Mouse (Mus musculus): ENCODE results near the gene Nat10. TPM values are rescaled to one million over a fixed set of nuclear protein-coding genes. Genes with fewer than 3 reads are reported as not detected.

Nat10 gene
- polyA plus RNA-seq, 1 experiment from 2014 or later: 20.0 TPM

GRCm38 (mm10) chr2:103751771-103752170 is 9.3 kb downstream of the Nat10 start:
- no peak for ATAC-seq
- peaks cover 35% of the 10 kb centered on the region for H3K36me3 ChIP-seq (ENCODE audit: control insufficient read depth, insufficient read depth, low read length)
- H3K4me1 ChIP-seq (ENCODE audit: control insufficient read depth, insufficient read depth, low read length): no peaks in the 10 kb centered on the region
- H3K4me2 ChIP-seq (ENCODE audit: low read length): no peak overlapping the region
- no peak overlapping the region for H3K4me3 ChIP-seq (ENCODE audit: low read depth, low read length)
- 96% methylated on average over 6 of the region's 6 CpGs for WGBS
- no peak overlapping the region for H3K27ac ChIP-seq (ENCODE audit: low read length)
- no peaks in the 10 kb centered on the region for H3K27me3 ChIP-seq (ENCODE audit: control insufficient read depth, insufficient read depth, low read depth, low read length)
- no peaks in the 10 kb centered on the region for H3K9me3 ChIP-seq (replicated peaks; ENCODE audit: control insufficient read depth, low read length, poor library complexity, severe bottlenecking)
- H3K9ac ChIP-seq (ENCODE audit: low read depth, low read length): no peak overlapping the region

- ATAC-seq: no peak
- H3K27me3 ChIP-seq (ENCODE audit: control insufficient read depth, insufficient read depth, low read depth, low read length): no peaks in the 10 kb centered on the region
- H3K4me3 ChIP-seq (ENCODE audit: low read depth, low read length): no peak overlapping the region
- H3K4me2 ChIP-seq (ENCODE audit: low read length): no peak overlapping the region
- H3K36me3 ChIP-seq (ENCODE audit: control insufficient read depth, insufficient read depth, low read length): peaks cover 32% of the 10 kb centered on the region
- H3K9me3 ChIP-seq (replicated peaks; ENCODE audit: control insufficient read depth, low read length, poor library complexity, severe bottlenecking): no peaks in the 10 kb centered on the region
- H3K9ac ChIP-seq (ENCODE audit: low read depth, low read length): no peak overlapping the region
- WGBS: 95% methylated on average over 3 of the region's 3 CpGs
- no peaks in the 10 kb centered on the region for H3K4me1 ChIP-seq (ENCODE audit: control insufficient read depth, insufficient read depth, low read length)
- no peak overlapping the region for H3K27ac ChIP-seq (ENCODE audit: low read length)
These were observed 12.0 kb downstream of the Nat10 start for GRCm38 (mm10) chr2:103749091-103749490.

- Histone ChIP-seq H3K36me3 (ENCODE audit: control insufficient read depth, insufficient read depth, low read length) (peaks cover 27% of the 10 kb centered on the region), H3K4me3 (ENCODE audit: low read depth, low read length) (no peak overlapping the region), H3K4me1 (ENCODE audit: control insufficient read depth, insufficient read depth, low read length) (no peaks in the 10 kb centered on the region), H3K27ac (ENCODE audit: low read length) (no peak overlapping the region), H3K27me3 (ENCODE audit: control insufficient read depth, insufficient read depth, low read depth, low read length) (no peaks in the 10 kb centered on the region), H3K9ac (ENCODE audit: low read depth, low read length) (no peak overlapping the region), H3K4me2 (ENCODE audit: low read length) (no peak overlapping the region), H3K9me3 (replicated peaks; ENCODE audit: control insufficient read depth, low read length, poor library complexity, severe bottlenecking) (no peaks in the 10 kb centered on the region)
- no peak for ATAC-seq
- WGBS: 95% methylated on average over 9 of the region's 9 CpGs
These were observed 13.2 kb downstream of the Nat10 start for GRCm38 (mm10) chr2:103747891-103748290.

GRCm38 (mm10) chr2:103746761-103747160 is 14.3 kb downstream of the Nat10 start:
- Histone ChIP-seq H3K4me1 (ENCODE audit: control insufficient read depth, insufficient read depth, low read length) (no peaks in the 10 kb centered on the region), H3K9ac (ENCODE audit: low read depth, low read length) (no peak overlapping the region), H3K4me3 (ENCODE audit: low read depth, low read length) (no peak overlapping the region), H3K27me3 (ENCODE audit: control insufficient read depth, insufficient read depth, low read depth, low read length) (no peaks in the 10 kb centered on the region), H3K9me3 (replicated peaks; ENCODE audit: control insufficient read depth, low read length, poor library complexity, severe bottlenecking) (no peaks in the 10 kb centered on the region), H3K27ac (ENCODE audit: low read length) (no peak overlapping the region), H3K36me3 (ENCODE audit: control insufficient read depth, insufficient read depth, low read length) (peaks cover 17% of the 10 kb centered on the region), H3K4me2 (ENCODE audit: low read length) (no peak overlapping the region)
- WGBS: 89% methylated on average over 2 of the region's 2 CpGs
- no peak for ATAC-seq

GRCm38 (mm10) chr2:103746096-103746495 is 15.0 kb downstream of the Nat10 start:
- 90% methylated on average over 2 of the region's 2 CpGs for WGBS
- Histone ChIP-seq H3K4me2 (ENCODE audit: low read length) (no peak overlapping the region), H3K27me3 (ENCODE audit: control insufficient read depth, insufficient read depth, low read depth, low read length) (no peaks in the 10 kb centered on the region), H3K9me3 (replicated peaks; ENCODE audit: control insufficient read depth, low read length, poor library complexity, severe bottlenecking) (no peaks in the 10 kb centered on the region), H3K4me1 (ENCODE audit: control insufficient read depth, insufficient read depth, low read length) (no peaks in the 10 kb centered on the region), H3K27ac (ENCODE audit: low read length) (no peak overlapping the region), H3K4me3 (ENCODE audit: low read depth, low read length) (no peak overlapping the region), H3K9ac (ENCODE audit: low read depth, low read length) (no peak overlapping the region), H3K36me3 (ENCODE audit: control insufficient read depth, insufficient read depth, low read length) (peaks cover 13% of the 10 kb centered on the region; the same call in 1 of the 2 replicates)
- no peak for ATAC-seq

- Histone ChIP-seq H3K27me3 (ENCODE audit: control insufficient read depth, insufficient read depth, low read depth, low read length) (no peaks in the 10 kb centered on the region), H3K9ac (ENCODE audit: low read depth, low read length) (no peak overlapping the region), H3K27ac (ENCODE audit: low read length) (no peak overlapping the region), H3K4me2 (ENCODE audit: low read length) (no peak overlapping the region), H3K4me3 (ENCODE audit: low read depth, low read length) (no peak overlapping the region), H3K9me3 (replicated peaks; ENCODE audit: control insufficient read depth, low read length, poor library complexity, severe bottlenecking) (no peaks in the 10 kb centered on the region), H3K4me1 (ENCODE audit: control insufficient read depth, insufficient read depth, low read length) (no peaks in the 10 kb centered on the region), H3K36me3 (ENCODE audit: control insufficient read depth, insufficient read depth, low read length) (peaks cover 11% of the 10 kb centered on the region; the same call in 1 of the 2 replicates)
- WGBS: 87% methylated on average over 5 of the region's 5 CpGs
- ATAC-seq: no peak
These were observed 15.6 kb downstream of the Nat10 start for GRCm38 (mm10) chr2:103745481-103745880.

- H3K4me3 ChIP-seq (ENCODE audit: low read depth, low read length): no peak overlapping the region
- no peaks in the 10 kb centered on the region for H3K27me3 ChIP-seq (ENCODE audit: control insufficient read depth, insufficient read depth, low read depth, low read length)
- WGBS: 83% methylated on average over 7 of the region's 7 CpGs
- no peaks in the 10 kb centered on the region for H3K9me3 ChIP-seq (replicated peaks; ENCODE audit: control insufficient read depth, low read length, poor library complexity, severe bottlenecking)
- H3K9ac ChIP-seq (ENCODE audit: low read depth, low read length): no peak overlapping the region
- no peak overlapping the region for H3K27ac ChIP-seq (ENCODE audit: low read length)
- H3K4me1 ChIP-seq (ENCODE audit: control insufficient read depth, insufficient read depth, low read length): no peaks in the 10 kb centered on the region
- H3K4me2 ChIP-seq (ENCODE audit: low read length): no peak overlapping the region
- peak; percentile 51; the same call in 1 of the 2 replicates for ATAC-seq
- H3K36me3 ChIP-seq (ENCODE audit: control insufficient read depth, insufficient read depth, low read length): peaks cover 15% of the 10 kb centered on the region; the same call in 1 of the 2 replicates
These were observed 17.1 kb downstream of the Nat10 start for GRCm38 (mm10) chr2:103743988-103744387.

GRCm38 (mm10) chr2:103743536-103743935 is 17.5 kb downstream of the Nat10 start:
- Histone ChIP-seq H3K4me1 (ENCODE audit: control insufficient read depth, insufficient read depth, low read length) (no peaks in the 10 kb centered on the region), H3K27ac (ENCODE audit: low read length) (no peak overlapping the region), H3K36me3 (ENCODE audit: control insufficient read depth, insufficient read depth, low read length) (peaks cover 17% of the 10 kb centered on the region; the same call in 1 of the 2 replicates), H3K4me3 (ENCODE audit: low read depth, low read length) (no peak overlapping the region), H3K9me3 (replicated peaks; ENCODE audit: control insufficient read depth, low read length, poor library complexity, severe bottlenecking) (no peaks in the 10 kb centered on the region), H3K27me3 (ENCODE audit: control insufficient read depth, insufficient read depth, low read depth, low read length) (no peaks in the 10 kb centered on the region), H3K9ac (ENCODE audit: low read depth, low read length) (no peak overlapping the region), H3K4me2 (ENCODE audit: low read length) (no peak overlapping the region)
- no peak for ATAC-seq
- 94% methylated on average over 2 of the region's 2 CpGs for WGBS

GRCm38 (mm10) chr2:103742821-103743220 is 18.2 kb downstream of the Nat10 start:
- H3K27me3 ChIP-seq (ENCODE audit: control insufficient read depth, insufficient read depth, low read depth, low read length): no peaks in the 10 kb centered on the region
- peaks cover 14% of the 10 kb centered on the region; the same call in 1 of the 2 replicates for H3K36me3 ChIP-seq (ENCODE audit: control insufficient read depth, insufficient read depth, low read length)
- no peak overlapping the region for H3K4me3 ChIP-seq (ENCODE audit: low read depth, low read length)
- H3K27ac ChIP-seq (ENCODE audit: low read length): no peak overlapping the region
- no peaks in the 10 kb centered on the region for H3K4me1 ChIP-seq (ENCODE audit: control insufficient read depth, insufficient read depth, low read length)
- no peak for ATAC-seq
- 95% methylated on average over 6 of the region's 6 CpGs for WGBS
- H3K9me3 ChIP-seq (replicated peaks; ENCODE audit: control insufficient read depth, low read length, poor library complexity, severe bottlenecking): no peaks in the 10 kb centered on the region
- H3K9ac ChIP-seq (ENCODE audit: low read depth, low read length): no peak overlapping the region
- no peak overlapping the region for H3K4me2 ChIP-seq (ENCODE audit: low read length)
